Mouse (Mus musculus) right cerebral cortex, adult 18-20 months (tissue): ENCODE results near the gene Vti1b.

Source experiments
- DNase-seq: peaks from one replicate; pipeline ENCODE4 v3.0.0; 2022; ENCODE audit warnings: mixed read lengths

The Vti1b gene

DNA sequence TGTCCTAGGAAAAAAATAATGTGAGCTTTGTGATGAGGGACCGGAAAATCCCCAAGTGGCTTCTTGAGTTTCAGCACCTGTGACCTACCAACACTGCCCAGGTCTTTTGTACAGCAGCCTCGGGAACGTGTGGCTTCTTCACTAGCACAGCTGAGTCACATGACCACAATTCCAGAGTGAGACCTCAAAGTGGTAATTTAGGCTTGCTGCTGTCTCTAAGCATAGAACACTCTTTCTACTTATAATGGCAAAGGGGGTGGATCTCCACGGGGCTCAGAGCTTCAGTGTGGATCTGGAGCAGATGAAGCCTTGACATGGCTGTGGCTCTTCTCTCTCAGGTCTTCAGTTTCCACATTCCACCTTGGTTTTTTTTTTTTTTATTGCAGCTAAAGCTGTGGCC lies 37.4 kb downstream of the Vti1b start:
- DNase-seq = no peak

DNA sequence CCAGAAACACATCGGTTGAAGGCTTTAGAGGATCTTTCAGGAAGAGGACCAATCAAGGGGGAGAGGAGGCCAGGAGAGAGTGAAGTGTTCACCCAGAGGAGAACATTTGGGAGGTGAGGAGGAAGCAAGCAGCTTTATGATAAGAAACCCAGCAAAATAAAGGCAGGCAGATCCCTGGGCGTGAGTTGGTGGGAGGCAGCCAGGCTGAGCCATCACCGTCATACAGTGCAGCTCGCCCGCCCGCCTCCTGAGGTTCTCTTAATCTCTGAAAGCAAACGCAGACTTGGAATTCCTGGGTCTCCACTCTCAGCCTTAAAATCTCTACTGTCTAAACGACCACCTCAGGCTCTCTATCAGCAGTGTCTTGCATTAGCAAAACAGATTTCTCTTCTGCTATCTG lies 37.8 kb downstream of the Vti1b start:
- DNase-seq = no peak

DNA sequence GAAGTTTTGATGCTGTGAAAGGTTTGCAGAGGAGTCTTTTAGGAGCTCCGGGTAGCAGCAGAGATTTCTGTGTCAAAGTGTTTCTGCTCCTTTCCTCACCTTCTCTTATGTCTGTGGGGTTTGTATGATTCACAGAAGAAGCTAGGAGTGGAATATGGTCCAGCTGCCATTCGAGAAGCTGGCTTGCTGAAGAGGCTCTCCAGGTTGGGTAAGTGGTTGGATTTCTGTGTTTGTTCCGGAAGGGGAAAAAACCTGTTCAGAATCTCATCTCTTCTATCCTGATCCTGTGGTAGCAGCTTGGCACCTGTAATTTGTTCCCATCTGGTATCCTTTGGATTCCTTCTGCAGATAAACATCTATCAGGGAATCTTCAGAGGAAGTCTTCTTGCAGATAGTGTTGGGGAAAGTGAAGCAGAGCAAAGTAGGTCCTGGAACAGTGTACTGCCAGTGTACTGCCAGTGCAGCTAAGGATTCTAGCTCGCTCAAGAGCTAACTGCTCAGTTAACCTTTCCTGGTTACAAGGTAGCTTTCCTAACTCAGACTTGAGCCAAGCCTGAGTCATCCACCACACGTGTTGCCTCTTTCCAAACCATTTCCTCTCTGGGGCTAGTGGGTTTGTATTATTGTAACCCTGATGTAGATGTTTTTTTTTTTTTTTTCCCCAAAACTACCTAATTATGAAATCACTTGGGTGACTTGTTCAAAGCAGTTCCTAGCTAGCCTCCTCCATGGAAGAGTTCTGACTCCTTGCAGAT lies 40.6 kb downstream of the Vti1b start:
- DNase-seq = no peak

DNA sequence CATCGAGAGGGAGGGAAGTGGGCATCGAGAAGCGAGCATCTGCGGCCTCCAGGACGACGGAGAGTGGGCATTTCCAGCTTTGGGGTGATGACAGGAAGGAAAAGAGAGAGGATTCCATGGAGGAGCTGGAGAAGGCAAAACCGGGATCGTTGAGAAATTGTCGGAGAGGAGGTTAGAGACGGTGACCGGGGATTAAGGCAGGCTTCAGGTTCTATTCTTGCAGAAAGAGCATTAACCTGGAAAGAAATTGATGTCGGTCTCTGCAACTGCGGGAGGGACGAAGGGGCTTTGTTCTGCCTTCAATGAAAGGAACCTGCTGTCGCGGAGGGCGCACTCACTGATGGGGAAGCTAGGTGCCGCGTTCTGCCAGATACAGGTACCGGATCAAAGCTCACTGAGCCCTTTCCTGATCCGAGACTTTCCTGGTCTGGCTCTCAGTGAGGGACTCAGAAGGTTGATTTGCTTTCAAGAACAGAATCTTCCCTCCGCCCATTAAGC lies 41.2 kb downstream of the Vti1b start:
- no peak for DNase-seq

DNA sequence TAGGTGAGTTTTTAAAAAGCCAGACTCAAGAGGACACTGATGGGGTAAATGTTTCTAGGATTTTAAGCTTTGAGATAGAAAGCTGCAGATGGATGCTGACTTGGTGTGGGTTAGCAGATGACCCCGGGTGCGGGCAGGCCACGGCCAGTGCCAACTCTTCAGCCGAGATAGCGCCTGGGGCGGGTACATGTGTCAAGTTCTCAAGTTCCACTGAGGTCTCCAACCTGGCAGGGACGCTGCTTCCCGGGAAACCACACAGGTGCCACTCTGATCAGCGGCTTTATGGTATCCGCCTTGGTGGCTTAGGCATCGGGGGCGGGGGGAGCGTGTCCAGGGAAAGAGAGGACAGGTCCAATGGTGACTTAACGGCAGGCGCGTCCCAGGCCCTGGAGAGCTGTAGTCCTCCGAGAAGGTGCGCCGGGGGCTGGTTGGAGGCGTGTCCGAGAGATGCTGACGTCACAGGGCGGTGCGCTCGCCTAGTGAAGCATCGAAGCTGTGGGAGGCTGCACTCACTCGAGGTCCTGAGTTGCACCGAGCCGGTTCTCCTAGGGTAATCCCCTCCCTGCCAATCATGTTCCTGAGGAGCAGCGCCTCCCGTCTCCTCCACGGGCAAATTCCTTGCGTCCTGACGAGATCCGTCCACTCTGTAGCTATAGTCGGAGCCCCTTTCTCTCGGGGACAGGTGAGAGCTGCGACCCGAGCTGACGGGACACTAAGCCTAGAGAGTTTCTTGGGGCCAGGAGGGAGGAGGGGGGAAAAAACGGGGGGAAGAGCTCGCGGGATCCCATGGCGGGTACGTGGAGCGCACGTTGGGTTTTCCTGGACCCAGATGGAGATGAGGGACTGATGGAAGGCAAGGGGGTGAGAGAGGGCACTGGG lies 41.9 kb downstream of the Vti1b start, which contains the start of gene Arg2:
Gene Arg2, plus strand, starts transcription at position 479 of the 879 bp plus-strand sequence.
- DNase-seq = peak; percentile 82

DNA sequence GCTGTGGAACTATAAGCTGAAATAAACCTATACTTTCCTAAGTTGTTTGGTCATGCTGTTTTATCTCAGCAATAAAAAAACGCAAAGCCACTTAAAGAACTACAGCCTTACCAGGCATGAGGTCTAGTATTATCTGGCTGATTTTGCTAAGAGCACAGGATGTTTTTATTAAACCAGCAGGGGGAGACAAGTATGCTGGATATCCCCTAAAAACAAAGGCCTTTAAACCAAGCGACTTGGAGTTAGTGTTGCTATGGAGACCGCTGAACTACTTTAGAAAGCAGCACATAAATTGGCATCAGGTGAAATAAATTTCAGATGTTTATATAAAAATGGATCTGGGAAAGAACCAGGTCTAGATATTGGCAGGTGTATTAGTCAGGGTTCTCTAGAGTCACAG lies 49.6 kb downstream of the Vti1b start:
- DNase-seq = no peak

DNA sequence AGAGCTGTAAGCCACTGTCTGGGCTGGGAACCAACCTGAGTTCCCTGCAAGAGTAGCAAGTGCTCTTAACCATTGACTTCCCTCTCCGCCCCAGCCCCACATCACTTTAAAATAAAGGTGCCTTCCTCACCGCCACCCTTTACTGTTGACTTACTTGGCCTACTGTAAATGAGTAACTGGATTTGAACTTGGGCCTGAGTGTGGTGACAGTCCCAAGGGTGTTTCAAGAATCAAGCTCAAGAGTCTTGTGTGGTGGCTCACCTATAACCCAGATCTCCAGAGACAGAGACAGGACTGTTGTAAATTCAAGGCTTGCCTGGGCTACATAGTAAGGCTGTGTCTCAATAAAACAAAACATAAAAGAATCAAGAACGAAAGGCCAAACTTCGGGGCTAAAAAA lies 53.5 kb downstream of the Vti1b start:
- DNase-seq = no peak
